Mouse (Mus musculus) CH12F3 (cell line): ENCODE data around the gene Abhd18.
"Not testable (repeated sequence)": the region's sequence is repeated elsewhere in the genome, so short reads cannot be mapped to it uniquely, and the experiment has no call there.

Experiments used
- in situ Hi-C: fragments of 300-500 bp; cut with MboI; formaldehyde crosslinking; loops from 2 replicates; pipeline ENCODE4 v1.14.3; 2020; ENCODE audit warnings: low sequenced_read_pairs

Abhd18 gene

GRCm38 (mm10) chr3:40846957-40847017 lies at the start of gene Abhd18:
Gene Abhd18, plus strand, starts transcription at chr3:40846970.
- in situ Hi-C loops: not testable (repeated sequence)

GRCm38 (mm10) chr3:40798054-40798453 lies 48.7 kb upstream of the Abhd18 start:
- in situ Hi-C loops: no loop called here

- in situ Hi-C loops: no loop called here
Observed at GRCm38 (mm10) chr3:40798500-40798899, 48.3 kb upstream of the Abhd18 start.

DNA sequence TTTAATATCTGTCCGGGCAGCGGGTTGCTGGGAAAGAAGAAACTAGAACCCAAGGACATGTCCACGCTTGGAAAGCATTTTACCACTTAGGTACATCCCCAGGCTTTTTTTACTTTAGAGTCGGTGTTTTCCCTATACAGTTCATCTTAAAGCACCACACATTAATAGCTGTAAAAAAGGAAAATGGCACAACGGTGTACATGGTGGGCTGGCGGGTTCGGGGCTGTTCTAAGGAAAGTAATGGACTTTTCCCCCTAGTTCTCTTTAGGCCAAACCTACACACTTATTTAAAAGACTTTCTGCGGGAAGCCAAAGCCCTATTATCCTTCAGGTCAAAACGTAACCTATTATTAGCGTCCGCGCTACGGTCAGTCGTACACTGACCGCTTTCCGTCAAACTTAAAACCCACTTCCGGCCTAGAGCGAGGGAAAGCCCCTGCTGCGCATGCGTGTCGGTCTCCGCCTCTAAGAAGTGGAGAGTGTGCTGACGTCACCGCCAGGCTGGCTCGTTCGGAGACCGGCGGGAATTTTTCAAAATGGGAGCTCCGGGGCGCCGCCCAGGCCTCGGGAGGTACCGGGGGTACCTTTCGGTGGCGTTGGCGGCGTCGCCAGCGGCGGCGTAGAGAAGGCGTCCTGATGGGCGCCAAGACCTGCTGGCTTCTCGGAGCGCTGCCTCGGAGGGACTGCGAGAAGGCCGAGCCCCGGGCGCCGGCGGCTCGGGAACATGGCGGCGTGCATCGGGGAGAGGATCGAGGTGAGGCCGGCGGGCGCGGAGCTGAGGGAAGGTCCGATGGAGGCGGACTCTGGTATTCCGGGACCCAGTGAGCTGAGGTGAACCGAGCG lies 47.0 kb upstream of the Abhd18 start, which contains the start of gene Plk4:
Gene Plk4, plus strand, starts transcription at position 490 of the 843 bp plus-strand sequence.
- in situ Hi-C loops: no loop called here

GRCm38 (mm10) chr3:40800373-40800823 lies 46.4 kb upstream of the Abhd18 start:
- in situ Hi-C loops: no loop called here

- in situ Hi-C loops: no loop called here
Observed at GRCm38 (mm10) chr3:40806871-40807270, 39.9 kb upstream of the Abhd18 start.

GRCm38 (mm10) chr3:40808686-40809085 lies 38.1 kb upstream of the Abhd18 start:
- in situ Hi-C loops: no loop called here

- in situ Hi-C loops: no loop called here
Observed at GRCm38 (mm10) chr3:40809894-40810293, 36.9 kb upstream of the Abhd18 start.

DNA sequence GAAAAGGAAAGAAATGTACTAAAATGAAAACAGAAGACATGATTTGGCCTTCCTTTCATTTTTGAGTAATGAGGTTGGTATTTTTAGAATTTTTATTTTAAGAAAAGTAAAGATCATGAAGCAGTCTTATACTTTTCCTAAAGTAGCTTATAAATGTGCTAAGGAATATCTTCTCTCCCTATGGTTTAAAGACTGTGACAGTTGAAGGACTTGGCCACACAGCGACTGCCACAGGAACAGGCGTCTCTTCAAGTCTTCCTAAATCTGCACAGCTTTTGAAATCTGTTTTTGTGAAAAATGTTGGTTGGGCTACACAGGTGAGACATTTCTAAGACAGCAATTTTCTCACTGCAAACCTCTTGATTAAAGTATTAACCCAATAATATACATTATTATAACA lies 33.5 kb upstream of the Abhd18 start:
- in situ Hi-C loops: no loop called here

DNA sequence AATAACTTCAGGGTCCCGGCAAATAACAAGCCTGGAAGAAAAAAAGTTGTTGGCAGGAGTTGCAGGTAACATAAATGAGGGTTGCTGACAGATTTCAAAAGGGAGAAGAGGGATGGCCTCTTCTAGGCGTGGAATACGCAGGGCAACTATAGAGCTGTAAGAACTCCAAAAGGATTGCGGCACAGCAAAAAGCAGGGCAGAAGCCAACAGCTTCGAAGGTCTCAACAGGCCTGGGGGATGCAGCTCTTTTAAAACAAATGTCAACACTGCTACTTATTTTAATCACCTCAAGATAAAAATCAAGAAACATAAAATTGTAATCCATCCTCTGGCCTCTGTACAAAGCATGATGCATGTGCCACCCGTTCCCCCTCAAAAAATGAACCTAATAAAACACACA lies 1.2 kb upstream of the Abhd18 start:
- in situ Hi-C loops: not testable (repeated sequence)

DNA sequence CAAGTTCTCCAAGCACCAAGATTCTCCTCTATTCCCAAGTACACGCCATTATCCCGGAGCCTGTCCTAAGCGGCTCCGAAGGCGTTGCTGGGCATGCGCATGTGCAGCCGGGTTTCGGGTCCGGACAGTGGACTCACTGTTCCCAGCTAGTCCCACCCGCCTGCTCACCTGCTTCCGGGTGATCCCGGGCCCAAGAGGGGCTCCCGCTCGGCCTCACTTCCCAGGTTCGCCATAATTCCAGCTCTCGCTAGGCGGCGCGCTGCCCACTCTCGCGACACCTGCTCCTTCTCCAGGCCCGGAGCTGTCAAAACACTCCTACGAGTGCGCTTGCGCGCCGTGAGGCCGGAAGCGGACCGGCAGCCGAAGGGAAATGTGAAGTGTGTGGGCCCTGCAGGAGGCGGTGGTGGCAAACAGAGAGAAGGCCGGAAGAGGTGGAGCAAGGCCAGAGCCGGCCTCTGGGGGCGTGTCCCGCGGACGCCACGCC lies 255 bp upstream of the Abhd18 start, which contains the start of gene Mfsd8:
Gene Mfsd8, minus strand, starts transcription at position 414 of the 484 bp plus-strand sequence.
- in situ Hi-C loops: not testable (repeated sequence)

GRCm38 (mm10) chr3:40847018-40847417 lies 248 bp downstream of the Abhd18 start:
- in situ Hi-C loops: not testable (repeated sequence)

- in situ Hi-C loops: not testable (repeated sequence)
Observed at GRCm38 (mm10) chr3:40847936-40848335, 1.2 kb downstream of the Abhd18 start.

- in situ Hi-C loops: not testable (repeated sequence)
Observed at GRCm38 (mm10) chr3:40853123-40853738, 6.5 kb downstream of the Abhd18 start.

- in situ Hi-C loops: not testable (repeated sequence)
Observed at GRCm38 (mm10) chr3:40893816-40894258, 47.1 kb downstream of the Abhd18 start.

- in situ Hi-C loops: not testable (repeated sequence)
Observed at GRCm38 (mm10) chr3:40894336-40894735, 47.6 kb downstream of the Abhd18 start.

GRCm38 (mm10) chr3:40902443-40902842 lies 55.7 kb downstream of the Abhd18 start, which contains the start of gene 1700034I23Rik:
Gene 1700034I23Rik, minus strand, starts transcription at chr3:40902543.
- in situ Hi-C loops: not testable (repeated sequence)

DNA sequence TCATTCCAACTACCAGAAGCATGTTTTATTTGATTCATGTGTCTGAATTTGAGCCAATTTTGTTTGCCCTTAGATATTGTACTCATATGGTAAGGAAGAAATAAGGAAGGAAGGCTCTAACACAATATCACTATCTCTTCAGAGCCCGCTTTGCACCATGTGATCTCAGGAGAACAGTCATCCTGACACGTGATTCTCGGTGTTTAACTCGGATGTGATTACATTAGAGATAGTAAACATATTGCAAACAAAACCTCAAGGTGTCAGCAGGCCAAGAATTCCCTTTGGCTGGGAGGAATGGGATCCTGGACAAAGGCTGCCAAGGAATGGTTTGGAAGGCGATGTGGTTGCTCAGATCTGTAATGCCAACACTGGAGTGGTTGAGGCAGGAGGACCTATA lies 91.4 kb downstream of the Abhd18 start:
- in situ Hi-C loops: no loop called here

DNA sequence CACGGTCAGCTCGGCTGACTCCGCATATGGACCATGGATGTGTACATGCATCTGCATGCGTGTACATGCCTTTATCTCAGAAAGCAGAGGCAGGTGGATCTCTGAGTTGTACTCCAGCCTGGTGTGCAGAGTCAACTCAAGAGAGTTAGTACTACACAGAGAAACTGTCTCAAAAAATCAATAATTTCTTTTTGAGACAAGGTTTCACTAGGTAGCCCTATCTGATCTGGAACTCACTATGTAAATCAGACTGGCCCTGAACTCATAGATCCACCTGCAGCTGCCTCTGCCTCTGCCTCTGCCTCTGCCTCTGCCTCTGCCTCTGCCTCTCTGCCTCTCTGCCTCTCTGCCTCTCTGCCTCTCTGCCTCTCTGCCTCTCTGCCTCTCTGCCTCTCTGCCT lies 91.8 kb downstream of the Abhd18 start:
- in situ Hi-C loops: no loop called here

- in situ Hi-C loops: no loop called here
Observed at GRCm38 (mm10) chr3:40939019-40939418, 92.2 kb downstream of the Abhd18 start.

DNA sequence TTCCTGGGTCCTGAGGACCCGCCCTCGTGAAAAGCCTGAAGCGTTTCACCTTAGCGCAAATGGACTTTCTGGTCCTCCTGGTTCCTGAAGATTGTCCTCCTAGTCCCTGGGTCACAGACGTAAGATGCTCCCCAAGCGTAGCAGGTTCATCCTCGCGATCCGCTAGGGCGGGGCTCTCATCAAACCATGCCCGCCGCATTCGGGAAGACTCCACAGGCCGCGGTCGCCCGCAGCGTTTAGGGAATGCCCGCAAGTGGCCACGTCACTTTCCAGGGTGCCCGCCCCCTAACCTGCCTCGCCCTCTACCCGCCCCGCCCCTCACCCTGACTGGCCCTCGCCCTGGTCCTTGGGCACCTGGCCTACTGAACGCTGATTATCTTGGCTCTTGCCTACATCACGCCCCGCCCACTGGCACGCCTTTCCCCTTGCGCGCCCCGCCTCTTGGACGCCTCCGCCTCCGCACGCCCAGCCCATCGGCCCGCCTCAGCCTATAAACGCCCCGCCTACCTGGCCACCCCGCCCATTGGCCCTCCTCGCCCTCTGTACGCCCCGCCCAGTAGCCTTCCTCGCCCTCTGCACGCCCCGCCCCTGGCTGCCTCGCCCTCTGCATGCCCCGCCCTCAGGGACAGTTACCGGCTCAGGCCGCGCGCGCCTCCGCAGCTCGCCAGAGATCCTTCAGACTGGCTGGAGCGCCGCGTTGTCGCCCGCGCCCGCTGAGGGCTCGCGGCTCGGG lies 102.6 kb downstream of the Abhd18 start, which contains the start of gene Larp1b:
Gene Larp1b, plus strand, starts transcription at position 659 of the 733 bp plus-strand sequence.
- in situ Hi-C loops: no loop called here
